Mouse (Mus musculus) megakaryocyte, embryonic 14.5 days (primary cell): ENCODE results near the gene Rab11b.

Experiments used
- FLI1 ChIP-seq: IDR thresholded peaks from 2 replicates; pipeline ENCODE4 v1.6.1; 2012; ENCODE audit warnings: low read length, inconsistent platforms, mixed read lengths
- GATA1 ChIP-seq: IDR thresholded peaks from 3 replicates; pipeline ENCODE4 v1.6.1; 2012; ENCODE audit warnings: mixed read lengths, low read length, inconsistent platforms, borderline replicate concordance

GRCm38 (mm10) chr17:33766389-33766788, 6.1 kb upstream of the Rab11b start:
- TF ChIP-seq GATA1, result no peak
- no peak for TF ChIP-seq FLI1
